Comparison of ENCODE assay signal across 15 mouse cellular contexts in the genomic region with DNA sequence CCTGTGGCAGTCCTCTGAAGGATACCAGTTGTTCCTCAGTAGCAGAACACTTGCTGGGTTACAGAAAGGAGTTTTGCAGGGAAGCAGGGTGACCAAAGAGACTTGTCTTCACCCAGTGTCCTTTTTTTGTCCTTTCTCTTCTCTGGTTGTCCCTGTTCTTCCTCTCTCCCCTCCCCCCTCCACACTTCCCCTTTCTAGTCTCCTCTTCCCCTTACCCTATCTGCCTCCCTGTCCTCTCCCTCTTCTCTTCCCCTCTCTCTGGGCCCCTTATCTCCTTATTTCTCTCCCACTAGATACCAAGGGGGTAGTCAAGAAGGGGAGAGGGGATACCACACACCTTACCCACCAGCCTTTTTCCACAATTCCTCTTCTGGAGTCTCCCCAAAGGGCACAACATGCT. TPM values are rescaled to one million over a fixed set of nuclear protein-coding genes. Genes with fewer than 3 reads are reported as not detected.
DNase-seq lines count a peak whose midpoint lies in the region; ATAC-seq and TF ChIP-seq lines count a peak whose summit lies in the region.
"Had no signal": no experiment of that assay in that cellular context is flagged by ENCODE, and none has a peak within 500 bp of the region (broad histone marks: within the 10 kb centered on the region; RNA-seq: fewer than 3 reads in every experiment).

No protein-coding gene starts in this region.

- TF ChIP-seq POLR2A in bone marrow, adult 2 months (IDR thresholded peaks at IDR 0.05; ENCODE audit: borderline replicate concordance, control insufficient read depth, low read depth, low read length): no peak

- H3K4me1 ChIP-seq in midbrain, embryonic 13.5 days (replicated peaks): no peaks in the 10 kb centered on the region
- no peaks in the 10 kb centered on the region for H3K4me1 ChIP-seq in midbrain, embryonic 15.5 days
- no peaks in the 10 kb centered on the region; the same call in 1 of the 2 replicates for H3K4me1 ChIP-seq in bone marrow, adult 2 months (ENCODE audit: control insufficient read depth, insufficient read depth, low read length)
- no peaks in the 10 kb centered on the region for H3K4me1 ChIP-seq in hindbrain, embryonic 14.5 days (replicated peaks; ENCODE audit: control insufficient read depth, insufficient read depth, low read length)
- H3K4me1 ChIP-seq: embryonic facial prominence, embryonic 13.5 days; forebrain, embryonic 10.5 days; heart, embryonic 13.5 days; limb, embryonic 12.5 days; lung, embryonic 15.5 days; neural tube, embryonic 12.5 days had no signal

- TF ChIP-seq CTCF in bone marrow, adult 2 months (IDR thresholded peaks at IDR 0.05; ENCODE audit: control insufficient read depth, insufficient read depth, low read length): no peak

- no peak overlapping the region for H3K9ac ChIP-seq in midbrain, embryonic 13.5 days (replicated peaks)
- no peak overlapping the region for H3K9ac ChIP-seq in midbrain, embryonic 15.5 days
- no peak overlapping the region for H3K9ac ChIP-seq in hindbrain, embryonic 14.5 days
- H3K9ac ChIP-seq: embryonic facial prominence, embryonic 13.5 days; heart, embryonic 13.5 days; limb, embryonic 12.5 days; lung, embryonic 15.5 days; neural tube, embryonic 12.5 days had no signal

- no peaks in the 10 kb centered on the region; the same call in 1 of the 2 replicates for H3K27me3 ChIP-seq in midbrain, embryonic 13.5 days
- no peaks in the 10 kb centered on the region for H3K27me3 ChIP-seq in midbrain, embryonic 15.5 days (replicated peaks)
- no peaks in the 10 kb centered on the region; the same call in 1 of the 2 replicates for H3K27me3 ChIP-seq in hindbrain, embryonic 14.5 days (ENCODE audit: control insufficient read depth, insufficient read depth, low read length)
- H3K27me3 ChIP-seq: heart, embryonic 13.5 days; lung, embryonic 15.5 days; neural tube, embryonic 12.5 days had no signal

- H3K4me3 ChIP-seq in midbrain, embryonic 13.5 days (replicated peaks): no peak overlapping the region
- no peak overlapping the region for H3K4me3 ChIP-seq in midbrain, embryonic 15.5 days
- no peak overlapping the region for H3K4me3 ChIP-seq in bone marrow, adult 2 months (replicated peaks; ENCODE audit: control insufficient read depth, low read depth, low read length)
- H3K4me3 ChIP-seq in hindbrain, embryonic 14.5 days (replicated peaks; ENCODE audit: low read length): no peak overlapping the region
- H3K4me3 ChIP-seq: embryonic facial prominence, embryonic 13.5 days; forebrain, embryonic 10.5 days; heart, embryonic 13.5 days; layer of hippocampus, adult 2 months; limb, embryonic 12.5 days; lung, embryonic 15.5 days; neural tube, embryonic 12.5 days had no signal

- peak; percentile 11; the same call in 1 of the 2 replicates for ATAC-seq in midbrain, embryonic 13.5 days
- ATAC-seq in midbrain, embryonic 15.5 days (replicated peaks): no peak
- no peak for ATAC-seq in erythroid progenitor cell, adult 5-6 weeks (replicated peaks; ENCODE audit: low FRiP score, poor library complexity, severe bottlenecking)
- no peak for ATAC-seq in hindbrain, embryonic 14.5 days (ENCODE audit: low FRiP score)

- no peak overlapping the region for H3K4me2 ChIP-seq in midbrain, embryonic 13.5 days (replicated peaks)
- no peak overlapping the region for H3K4me2 ChIP-seq in midbrain, embryonic 15.5 days
- H3K4me2 ChIP-seq in hindbrain, embryonic 14.5 days (replicated peaks): no peak overlapping the region
- H3K4me2 ChIP-seq: embryonic facial prominence, embryonic 13.5 days; heart, embryonic 13.5 days; limb, embryonic 12.5 days; lung, embryonic 15.5 days; neural tube, embryonic 12.5 days had no signal

- no peak overlapping the region for H3K27ac ChIP-seq in midbrain, embryonic 13.5 days
- H3K27ac ChIP-seq in midbrain, embryonic 15.5 days: no peak overlapping the region
- H3K27ac ChIP-seq in bone marrow, adult 2 months (ENCODE audit: control insufficient read depth, insufficient read depth, low read depth, low read length, poor library complexity): peak overlapping the region; percentile 90
- H3K27ac ChIP-seq in hindbrain, embryonic 14.5 days: no peak overlapping the region
- H3K27ac ChIP-seq: embryonic facial prominence, embryonic 13.5 days; forebrain, embryonic 10.5 days; heart, embryonic 13.5 days; layer of hippocampus, adult 2 months; limb, embryonic 12.5 days; lung, embryonic 15.5 days; neural tube, embryonic 12.5 days had no signal

- peak; percentile 49 for DNase-seq in lung, postnatal 36 days
- no peak for DNase-seq in hindbrain, embryonic 14.5 days (ENCODE audit: low spot score)
- DNase-seq in retina, embryonic 14.5 days (ENCODE audit: low spot score): no peak
- DNase-seq: cerebellum, adult 11-12 months had no signal

- H3K36me3 ChIP-seq in midbrain, embryonic 13.5 days: 0 out of 2 replicates have a peak, but pooled peaks cover 11% of the 10 kb centered on the region
- H3K36me3 ChIP-seq in midbrain, embryonic 15.5 days (replicated peaks): no peaks in the 10 kb centered on the region
- H3K36me3 ChIP-seq in hindbrain, embryonic 14.5 days (replicated peaks; ENCODE audit: control insufficient read depth, insufficient read depth): peaks cover 4% of the 10 kb centered on the region; the same call in 1 of the 2 replicates
- H3K36me3 ChIP-seq: lung, embryonic 15.5 days; neural tube, embryonic 12.5 days had no signal

- H3K9me3 ChIP-seq in midbrain, embryonic 13.5 days: no peaks in the 10 kb centered on the region
- H3K9me3 ChIP-seq in midbrain, embryonic 15.5 days: no peaks in the 10 kb centered on the region
- H3K9me3 ChIP-seq in hindbrain, embryonic 14.5 days (ENCODE audit: control insufficient read depth, low read length): no peaks in the 10 kb centered on the region
- H3K9me3 ChIP-seq: embryonic facial prominence, embryonic 13.5 days; forebrain, embryonic 10.5 days; heart, embryonic 13.5 days; limb, embryonic 12.5 days; lung, embryonic 15.5 days; neural tube, embryonic 12.5 days had no signal

RNA-seq across cellular contexts. Expression of a gene that starts 22.1 kb away (rescaled TPM):
- 103 and 110 TPM in 2 replicates for polyA plus RNA-seq in midbrain, embryonic 13.5 days (2015; fragmentation: Nextera tagmentation; extraction: Ambion mirVana)
- 128 and 135 TPM in 2 replicates for polyA plus RNA-seq in midbrain, embryonic 15.5 days (2015; fragmentation: Nextera tagmentation; extraction: Ambion mirVana)
- polyA plus RNA-seq in bone marrow, adult 2 months (2011; ENCODE audit: insufficient read depth, insufficient read length, low replicate concordance, missing spikeins): 21.7 and 40.3 TPM in 2 replicates
- 18.9 and 28.5 TPM in 2 replicates for total RNA-seq in erythroid progenitor cell, adult 5-6 weeks (2015; ENCODE audit: low replicate concordance)
- total RNA-seq in erythroid progenitor cell, adult 5-6 weeks (2017; ENCODE audit: low replicate concordance): 17.3 and 28.5 TPM in 2 replicates
- polyA plus RNA-seq in hindbrain, embryonic 14.5 days (2014; fragmentation: Nextera tagmentation; extraction: Ambion mirVana): 147 and 179 TPM in 2 replicates
